Mouse (Mus musculus) CD4-positive, CD25-positive, alpha-beta regulatory T cell, adult 2 months (primary cell): ENCODE measurements at regions not wholly inside any gene's neighbourhood (a gene's known extent, or its start where the extent isn't known, plus 50 kb on each side); places are given as distances from the start of the nearest gene placed in this dataset.

Experiments
- DNase-seq: peaks from one replicate; pipeline ENCODE4 v3.0.0-alpha.2; 2012; ENCODE audit warnings: low read depth, low spot score

DNA sequence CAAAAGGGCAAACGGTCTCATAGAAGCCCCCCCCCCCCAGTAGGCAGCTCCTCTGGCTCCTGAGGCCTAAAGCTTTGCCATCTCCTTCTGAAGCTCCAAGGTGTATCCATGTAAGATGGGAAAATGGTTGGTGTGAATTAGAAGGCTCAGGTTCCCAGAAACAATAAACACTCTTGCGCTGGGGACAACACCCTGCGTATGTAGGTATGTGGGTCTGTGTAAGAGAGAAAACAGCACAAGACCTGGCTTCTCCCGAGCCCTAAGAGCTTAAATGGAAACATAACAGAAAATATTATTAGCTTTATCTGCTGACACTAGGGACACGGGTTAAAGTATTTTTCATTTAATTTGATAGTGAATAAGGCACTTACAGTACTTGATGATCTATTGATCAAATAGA is 79.9 kb upstream of the Tbca start:
- DNase-seq, result no peak

DNA sequence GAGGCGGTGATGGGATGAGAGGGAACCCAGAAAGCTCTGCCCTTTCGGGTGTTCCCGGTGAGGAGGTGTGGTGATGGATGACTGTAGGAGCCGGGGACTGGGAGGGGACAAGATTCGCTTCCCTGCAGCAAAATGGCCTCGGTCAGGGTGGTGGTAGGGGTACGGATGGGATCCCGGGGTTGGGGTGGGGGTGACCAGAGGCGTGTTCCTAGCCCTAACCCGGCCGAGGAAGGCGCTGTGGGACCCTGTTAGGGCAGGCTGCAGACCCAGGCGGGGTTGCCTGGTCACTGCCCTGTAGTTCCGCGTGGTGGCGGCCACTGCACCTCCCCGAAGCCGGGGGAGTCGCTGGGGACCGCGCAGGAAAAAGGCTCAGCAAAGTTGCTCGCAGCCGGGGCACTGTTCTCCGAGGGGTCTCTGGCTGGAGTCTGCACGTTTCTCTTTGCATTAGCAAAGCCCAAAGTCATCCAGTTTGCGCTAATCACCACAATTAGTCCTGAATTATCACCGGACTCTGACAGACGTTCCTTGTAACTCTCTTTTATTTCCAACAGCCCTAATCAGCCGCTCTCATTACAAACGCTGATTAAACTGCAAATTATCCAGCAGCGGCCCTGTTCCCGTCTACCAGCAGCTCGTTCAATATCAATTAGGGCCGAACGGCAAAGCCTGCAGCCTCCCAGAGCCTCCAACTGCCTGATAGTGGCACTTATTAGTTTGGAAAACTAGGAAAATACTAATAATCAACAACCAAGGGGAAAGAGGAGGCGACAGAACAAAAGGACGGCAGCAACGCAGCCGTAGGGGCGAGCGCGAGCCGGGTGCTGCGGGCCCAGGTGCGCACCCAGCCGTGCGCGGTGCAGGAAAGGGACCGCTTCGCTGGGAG is 78.8 kb upstream of the Tbca start:
- peak; percentile 2 for DNase-seq

DNA sequence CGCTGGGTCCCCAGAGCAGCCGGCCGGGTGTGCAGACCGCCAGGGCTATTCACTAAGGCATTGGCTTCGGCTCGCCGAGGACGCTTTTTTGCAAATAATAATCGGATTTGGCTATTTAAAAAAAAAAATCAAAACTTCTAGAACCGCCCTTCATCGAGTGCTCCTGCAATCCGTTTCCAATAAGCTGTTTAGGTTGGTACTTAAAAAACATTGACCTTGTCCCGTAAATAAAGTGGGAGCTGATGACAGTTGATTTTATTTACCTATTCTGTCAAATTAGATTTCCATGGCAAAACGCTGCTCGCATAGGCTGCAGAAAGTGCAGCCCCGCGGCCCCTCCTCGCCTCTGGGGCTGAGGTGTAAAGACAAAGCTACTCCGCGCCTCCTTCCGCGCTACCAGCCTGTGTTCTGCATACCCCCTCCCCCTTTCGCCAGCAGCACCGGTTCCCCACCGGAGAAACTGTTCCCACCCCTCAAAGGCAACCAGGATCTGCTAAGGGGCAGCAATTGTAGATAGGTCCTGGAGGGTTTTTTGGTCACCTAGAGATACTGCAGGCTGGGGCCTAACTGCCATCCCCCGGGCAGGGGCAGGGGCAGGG is 78.0 kb upstream of the Tbca start:
- DNase-seq, result no peak

DNA sequence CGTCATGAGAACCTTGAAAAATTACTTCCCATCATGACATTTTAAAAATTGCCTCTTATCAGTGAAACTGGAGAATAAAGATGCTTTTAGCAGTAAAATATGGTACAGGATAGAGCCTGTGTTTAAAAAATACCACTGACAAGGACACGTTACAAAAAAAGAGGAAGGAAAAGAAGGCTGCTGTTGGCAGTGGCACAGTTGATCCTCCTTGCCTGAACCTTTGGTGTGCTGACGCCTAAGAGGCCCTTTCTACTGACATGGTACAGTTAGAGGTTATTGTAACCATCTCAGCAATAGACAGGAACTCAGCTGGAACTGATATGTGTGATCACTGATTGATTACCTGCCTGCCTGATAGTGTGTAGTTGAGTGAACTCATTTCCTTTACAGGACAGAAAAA is 75.3 kb upstream of the Tbca start:
- no peak for DNase-seq

DNA sequence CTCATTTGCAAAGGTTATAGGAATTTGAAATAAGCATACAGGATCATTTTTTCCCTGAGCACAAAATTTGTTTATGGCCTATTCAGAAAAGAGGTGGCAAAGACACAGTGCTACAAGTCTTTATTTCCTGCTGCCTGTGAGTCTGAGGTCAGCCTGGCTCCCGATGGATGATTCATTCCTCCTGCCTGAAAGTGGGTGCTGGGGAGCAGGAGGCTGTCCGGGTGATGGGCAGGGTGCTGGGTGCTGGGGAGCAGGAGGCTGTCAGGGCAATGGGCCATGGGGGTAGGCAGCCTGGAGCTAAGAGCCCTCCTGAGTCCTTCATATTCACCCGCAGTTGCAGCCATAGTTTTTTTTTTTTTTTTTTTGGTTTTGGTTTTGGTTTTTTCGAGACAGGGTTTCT is 67.1 kb upstream of the Tbca start:
- no peak for DNase-seq
